Mouse (Mus musculus): Measurements from ENCODE around the gene Mok.
"Not testable (repeated sequence)": the region's sequence is repeated elsewhere in the genome, so short reads cannot be mapped to it uniquely, and the experiment has no call there.

Mok gene

GRCm38 (mm10) chr12:110840348-110841198 is at the start of gene Mok:
Gene Mok (minus strand): TSS chr12:110840939.
- DNase-seq (ENCODE audit: low spot score in 2 of 2): peak; percentile 90 to 91

GRCm38 (mm10) chr12:110889036-110890020 is 48.6 kb upstream of the Mok start, which contains the start of the genes Cinp and Tecpr2:
Gene Cinp (minus strand): TSS chr12:110889145.
Gene Tecpr2 (plus strand): TSS chr12:110889264.
- peak; percentile 86 to 95 for DNase-seq (ENCODE audit: low spot score in 2 of 2)

GRCm38 (mm10) chr12:110888606-110889005 is 47.9 kb upstream of the Mok start:
- no peak for DNase-seq (ENCODE audit: low spot score in 2 of 2)

- DNase-seq (ENCODE audit: low spot score in 2 of 2): no peak
Measured at GRCm38 (mm10) chr12:110888106-110888505, 47.4 kb upstream of the Mok start.

GRCm38 (mm10) chr12:110885251-110885650 is 44.5 kb upstream of the Mok start:
- DNase-seq (ENCODE audit: low spot score in 2 of 2): no peak

GRCm38 (mm10) chr12:110882291-110882690 is 41.6 kb upstream of the Mok start:
- DNase-seq (ENCODE audit: low spot score in 2 of 2): no peak

GRCm38 (mm10) chr12:110875351-110875750 is 34.6 kb upstream of the Mok start:
- no peak for DNase-seq (ENCODE audit: low spot score in 2 of 2)

- no peak for DNase-seq (ENCODE audit: low spot score in 2 of 2)
Measured at GRCm38 (mm10) chr12:110871247-110871646, 30.5 kb upstream of the Mok start.

GRCm38 (mm10) chr12:110870107-110870506 is 29.4 kb upstream of the Mok start:
- DNase-seq (ENCODE audit: low spot score in 2 of 2): no peak

GRCm38 (mm10) chr12:110865989-110866388 is 25.2 kb upstream of the Mok start:
- no peak for DNase-seq (ENCODE audit: low spot score in 2 of 2)

- no peak for DNase-seq (ENCODE audit: low spot score in 2 of 2)
Measured at GRCm38 (mm10) chr12:110865571-110865970, 24.8 kb upstream of the Mok start.

- DNase-seq (ENCODE audit: low spot score in 2 of 2): no peak
Measured at GRCm38 (mm10) chr12:110864008-110864407, 23.3 kb upstream of the Mok start.

GRCm38 (mm10) chr12:110861256-110861655 is 20.5 kb upstream of the Mok start:
- DNase-seq (ENCODE audit: low spot score in 2 of 2): no peak

GRCm38 (mm10) chr12:110860293-110860692 is 19.6 kb upstream of the Mok start:
- DNase-seq (ENCODE audit: low spot score in 2 of 2): no peak

- DNase-seq (ENCODE audit: low spot score in 2 of 2): not testable (repeated sequence)
Measured at GRCm38 (mm10) chr12:110858681-110859080, 17.9 kb upstream of the Mok start.

GRCm38 (mm10) chr12:110857196-110857595 is 16.5 kb upstream of the Mok start:
- no peak for DNase-seq (ENCODE audit: low spot score in 2 of 2)

- no peak for DNase-seq (ENCODE audit: low spot score in 2 of 2)
Measured at GRCm38 (mm10) chr12:110854786-110855737, 14.3 kb upstream of the Mok start.

GRCm38 (mm10) chr12:110851923-110852322 is 11.2 kb upstream of the Mok start:
- DNase-seq (ENCODE audit: low spot score in 2 of 2): no peak

GRCm38 (mm10) chr12:110851414-110851813 is 10.7 kb upstream of the Mok start:
- DNase-seq (ENCODE audit: low spot score in 2 of 2): no peak

GRCm38 (mm10) chr12:110850929-110851256 is 10.2 kb upstream of the Mok start:
- no peak for DNase-seq (ENCODE audit: low spot score in 2 of 2)
